Mouse (Mus musculus) gastrocnemius, postnatal 25 days (tissue): ENCODE data around the gene Ppp3ca. TPM values are rescaled to one million over a fixed set of nuclear protein-coding genes. Genes with fewer than 3 reads are reported as not detected.

Experiments
- DNase-seq: peaks from one replicate; pipeline ENCODE4 v3.0.0; 2022
- long read RNA-seq, 2 experiments: library from polyadenylated mRNA; stranded (forward); transcript quantifications; one replicate each; pipeline ENCODE4 v2.0.0; 2021
- total RNA-seq, 2 experiments: library from RNA; stranded (reverse); gene quantifications; 1 replicate in 1 of 2; 2 replicates in 1 of 2; pipeline ENCODE4 v1.2.3; 2021

Ppp3ca gene
- total RNA-seq: 100 to 1,000 TPM; 130 to 149 TPM
- long read RNA-seq, experiment 1, full-length matches to known transcripts: 87 of 100 reads
- long read RNA-seq, experiment 1, partial matches to known transcripts: 8 of 100 reads
- long read RNA-seq, experiment 1, other reads (novel, unspliced or antisense): 5 of 100 reads
- long read RNA-seq, experiment 2, full-length matches to known transcripts: 218 of 250 reads
- long read RNA-seq, experiment 2, partial matches to known transcripts: 12 of 250 reads
- long read RNA-seq, experiment 2, other reads (novel, unspliced or antisense): 20 of 250 reads

- no peak for DNase-seq
Observed at GRCm38 (mm10) chr3:136670110-136670359, at the start of gene Ppp3ca. Gene Ppp3ca, plus strand, starts transcription at chr3:136670124.

DNA sequence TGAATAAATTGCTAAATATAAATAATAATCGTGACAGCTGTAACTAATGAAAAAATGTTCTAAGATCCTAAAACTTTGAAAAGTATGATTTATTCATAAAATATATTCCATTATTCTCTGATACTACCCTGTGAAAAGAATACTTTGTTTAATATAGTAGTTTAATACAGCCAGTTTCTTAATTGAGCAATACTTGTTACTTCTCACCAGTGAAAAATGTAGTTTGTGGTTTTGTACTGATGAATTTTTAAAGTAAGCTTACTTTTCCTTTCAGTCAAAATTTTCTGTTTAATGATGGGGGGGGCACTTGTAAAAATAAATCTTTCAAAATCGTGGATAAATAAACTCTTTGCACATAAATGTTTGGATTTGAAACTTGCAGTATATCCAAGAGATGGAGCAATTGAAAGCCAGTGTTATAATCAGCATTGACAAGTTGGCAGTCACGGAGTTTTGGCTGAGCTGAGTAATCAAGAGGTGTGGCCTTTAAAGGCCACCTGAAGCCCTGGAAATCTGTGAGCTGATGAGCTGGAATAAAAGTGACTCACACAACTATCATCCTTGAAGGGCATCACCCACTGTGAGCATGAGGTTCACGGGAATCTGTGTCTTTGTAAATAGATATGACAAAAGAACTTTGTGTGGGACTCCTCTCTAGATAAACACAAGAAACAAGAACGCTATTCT lies 29.2 kb upstream of the Ppp3ca start:
- DNase-seq: no peak

DNA sequence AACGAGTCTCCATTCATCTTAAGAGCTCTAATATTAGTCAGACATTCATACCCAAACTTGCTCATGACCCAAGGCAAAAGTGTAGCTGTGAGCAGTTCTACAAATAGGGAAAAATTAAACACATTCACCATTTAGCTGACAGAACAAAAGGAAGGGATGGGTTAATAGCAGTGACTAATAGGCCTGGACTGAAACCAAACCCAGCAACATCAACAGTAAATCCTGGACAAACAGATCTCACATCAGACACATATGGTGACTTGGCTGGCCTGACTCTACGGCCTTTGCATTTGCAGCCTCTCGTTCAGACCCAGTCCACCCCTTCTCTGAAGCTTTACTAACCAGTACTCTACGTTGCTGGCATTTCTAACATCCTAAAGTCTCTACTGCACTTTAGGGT lies 19.0 kb upstream of the Ppp3ca start:
- DNase-seq: no peak

DNA sequence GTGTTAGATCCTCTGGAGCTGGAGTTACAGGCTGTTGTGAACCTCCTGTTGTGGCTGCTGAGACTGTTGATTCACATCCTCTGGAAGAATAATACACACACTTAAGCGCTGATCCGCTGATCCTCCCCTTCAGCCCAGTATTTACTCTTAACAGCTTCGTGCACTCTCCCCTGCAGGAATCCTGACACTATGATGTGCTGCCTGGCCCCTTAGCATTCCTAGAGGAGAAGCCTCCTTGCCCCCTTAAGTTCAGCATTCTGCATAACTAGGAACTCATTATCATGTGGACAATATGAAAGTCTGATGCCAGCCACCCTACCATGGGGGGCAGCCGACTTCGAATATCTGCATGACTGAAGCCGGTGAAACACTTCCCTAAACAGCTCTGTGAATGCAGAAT lies 18.4 kb upstream of the Ppp3ca start:
- DNase-seq: no peak

DNA sequence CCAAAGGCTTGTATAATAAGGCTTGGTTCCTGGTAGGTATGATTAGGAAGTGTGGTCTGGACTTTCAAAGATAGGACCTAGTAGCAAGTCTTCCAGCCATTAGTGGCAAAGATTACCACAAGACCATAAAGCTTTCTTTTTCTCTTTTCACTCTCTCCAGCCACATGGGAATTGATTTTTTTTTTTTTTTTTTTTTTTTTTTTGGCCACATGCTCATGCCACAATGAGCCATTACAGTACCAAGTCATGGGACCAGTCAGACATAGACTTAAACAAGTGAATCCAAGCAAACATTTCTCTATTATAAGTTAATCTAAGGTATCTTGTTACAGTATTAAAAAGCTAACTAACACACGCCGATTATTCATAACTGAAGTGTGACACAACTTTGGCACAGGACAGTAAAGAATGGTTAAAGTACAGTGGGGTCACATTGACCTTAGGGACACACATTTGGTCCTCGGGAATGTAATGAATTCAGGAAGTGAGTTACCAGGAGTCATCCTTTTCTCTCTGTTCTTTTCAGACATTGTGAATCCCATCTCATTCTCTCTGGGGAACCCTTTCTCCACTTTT lies 13.4 kb upstream of the Ppp3ca start:
- no peak for DNase-seq

DNA sequence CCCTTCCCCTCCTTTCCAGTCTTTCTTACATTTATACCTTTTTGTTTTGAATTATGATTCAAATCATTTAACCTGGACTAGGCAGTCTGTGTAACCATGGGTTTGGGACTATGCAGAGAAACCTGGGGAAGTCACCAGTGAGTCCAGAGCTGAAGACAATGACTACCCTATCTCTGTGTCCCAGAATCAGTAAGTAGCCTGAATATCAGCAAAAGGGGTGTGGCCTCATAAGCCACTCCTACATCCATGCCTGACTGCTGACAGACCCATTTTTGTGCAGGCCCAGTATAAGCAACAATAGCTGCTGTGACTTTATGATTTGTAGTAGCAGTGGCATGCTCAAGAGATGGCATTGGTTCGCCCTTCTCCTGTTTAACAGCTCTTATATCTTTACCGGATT lies 11.2 kb upstream of the Ppp3ca start:
- no peak for DNase-seq

- no peak for DNase-seq
Observed at GRCm38 (mm10) chr3:136665119-136665518, 4.8 kb upstream of the Ppp3ca start.

- peak; percentile 80 for DNase-seq
Observed at GRCm38 (mm10) chr3:136668072-136668471, 1.9 kb upstream of the Ppp3ca start.

- peak; percentile 100 for DNase-seq
Observed at GRCm38 (mm10) chr3:136669231-136670109, 454 bp upstream of the Ppp3ca start.

DNA sequence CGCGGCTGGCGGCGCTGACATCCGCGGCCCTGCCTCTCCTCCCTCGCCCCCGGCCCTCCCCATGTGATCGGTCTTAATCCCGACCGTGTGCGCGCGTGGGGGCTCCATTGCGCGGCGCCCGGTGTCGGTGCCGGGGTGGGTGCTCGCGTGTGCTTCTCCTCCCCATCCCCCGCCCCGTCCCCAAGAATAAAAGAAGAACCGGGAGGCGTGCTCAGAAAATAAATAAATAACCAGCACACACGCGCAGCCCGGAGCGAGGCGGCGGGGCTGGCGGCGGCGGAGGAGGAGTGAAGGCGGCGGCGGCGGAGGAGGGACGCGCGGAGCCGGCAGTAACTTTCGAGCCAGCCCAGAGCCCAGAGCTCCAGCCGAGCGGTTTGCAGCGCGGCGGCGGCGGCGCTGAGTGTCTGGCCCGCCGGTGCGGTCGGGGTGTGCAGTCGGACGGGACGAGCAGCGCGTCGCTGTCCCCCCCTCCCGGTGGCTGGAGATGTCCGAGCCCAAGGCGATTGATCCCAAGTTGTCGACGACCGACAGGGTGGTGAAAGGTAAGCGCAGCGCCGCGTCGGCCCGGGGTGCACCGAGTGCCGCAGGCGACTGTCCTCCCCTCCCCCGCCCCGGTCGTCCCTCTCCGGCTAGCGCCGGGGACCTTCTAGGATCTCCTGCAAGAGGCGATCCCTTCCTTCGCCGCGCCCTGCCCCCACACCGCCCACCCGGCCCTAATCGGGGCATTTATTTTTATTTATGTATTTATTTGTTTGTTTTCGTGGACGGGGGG lies 622 bp downstream of the Ppp3ca start:
- peak; percentile 77 for DNase-seq

GRCm38 (mm10) chr3:136671161-136671939 lies 1.4 kb downstream of the Ppp3ca start:
- DNase-seq: peak; percentile 84

DNA sequence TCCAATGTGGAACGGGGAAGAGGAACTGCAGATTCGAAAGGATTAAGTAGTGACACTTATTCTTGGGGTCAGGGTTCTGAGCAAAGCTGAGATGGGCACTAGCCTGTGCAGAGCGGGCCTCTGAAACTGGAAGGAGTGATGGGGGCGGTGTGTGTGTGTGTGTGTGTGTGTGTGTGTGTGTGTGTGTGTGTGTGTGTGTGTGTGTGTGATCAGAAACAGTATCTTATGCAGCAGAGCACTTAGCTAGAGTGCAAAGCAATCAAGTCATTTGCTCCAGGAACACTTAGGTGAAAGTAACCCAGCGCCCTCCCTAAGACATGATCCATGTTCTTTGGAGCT lies 2.0 kb downstream of the Ppp3ca start:
- peak; percentile 16 for DNase-seq

- DNase-seq: no peak
Observed at GRCm38 (mm10) chr3:136672870-136673269, 2.9 kb downstream of the Ppp3ca start.

- DNase-seq: no peak
Observed at GRCm38 (mm10) chr3:136673363-136673762, 3.4 kb downstream of the Ppp3ca start.

DNA sequence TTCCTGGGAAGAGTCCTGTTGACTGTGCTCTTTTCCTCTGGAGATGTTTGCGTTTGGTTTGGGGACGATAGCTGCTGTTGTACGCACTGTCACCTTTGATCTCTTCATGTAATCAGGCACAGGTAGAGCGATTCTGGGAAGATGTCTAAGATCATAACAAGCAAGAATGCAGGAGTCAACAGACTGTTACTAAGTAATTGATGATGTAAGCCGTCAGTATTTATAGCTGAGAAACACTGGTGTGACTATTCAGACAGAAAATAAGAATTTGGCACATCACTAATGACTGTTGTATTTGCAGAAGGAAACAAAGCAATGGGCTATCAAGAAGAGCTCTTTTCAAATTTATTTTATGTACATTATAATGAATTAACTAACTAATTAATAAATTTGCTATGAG lies 4.6 kb downstream of the Ppp3ca start:
- no peak for DNase-seq

DNA sequence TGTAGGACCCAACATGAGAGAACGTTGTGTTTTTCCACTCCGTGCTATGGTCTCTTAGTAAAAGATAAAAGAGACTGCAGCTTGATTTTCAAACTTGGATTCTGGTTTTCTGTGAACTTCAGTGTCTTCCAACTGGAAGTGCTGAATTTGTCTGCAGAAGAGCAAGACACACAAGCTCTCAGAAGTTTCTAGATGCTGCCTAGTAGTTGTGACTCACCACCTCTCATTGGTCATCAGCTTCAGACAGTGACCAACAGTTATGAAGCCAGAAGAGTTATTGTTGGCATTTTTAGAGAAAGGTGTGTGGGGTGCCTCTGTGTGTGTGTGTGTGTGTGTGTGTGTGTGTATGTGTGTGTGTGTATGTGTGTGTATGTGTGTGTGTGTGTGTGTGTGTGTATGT lies 7.1 kb downstream of the Ppp3ca start:
- DNase-seq: no peak

GRCm38 (mm10) chr3:136678386-136678785 lies 8.5 kb downstream of the Ppp3ca start:
- no peak for DNase-seq

DNA sequence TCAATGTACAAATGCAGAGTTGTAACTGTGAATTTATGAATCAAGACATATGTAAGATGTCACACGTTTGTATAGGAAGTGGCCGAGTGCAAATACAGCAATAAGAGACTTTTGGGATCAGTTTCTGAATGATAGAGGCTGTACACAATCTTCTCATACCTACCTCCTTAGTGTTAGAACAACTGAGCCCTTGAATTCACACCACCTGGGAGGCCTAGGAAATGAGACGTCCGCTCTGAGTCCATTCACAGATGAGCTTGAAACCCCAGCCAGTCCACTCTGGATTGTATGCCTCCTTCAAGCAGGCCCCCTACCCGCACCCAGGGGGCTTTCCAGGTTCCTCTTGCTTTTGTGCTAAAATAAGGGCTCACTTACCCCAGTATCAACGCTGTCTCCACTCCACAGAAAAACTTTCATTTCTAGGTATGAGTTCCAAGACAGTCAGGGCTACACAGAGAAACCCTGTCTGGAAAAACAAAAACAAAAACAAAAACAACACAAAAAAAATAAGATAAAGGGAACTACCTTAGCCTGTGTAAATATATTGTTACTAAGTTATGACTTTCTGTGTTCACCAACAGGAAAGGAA lies 10.1 kb downstream of the Ppp3ca start:
- DNase-seq: no peak

DNA sequence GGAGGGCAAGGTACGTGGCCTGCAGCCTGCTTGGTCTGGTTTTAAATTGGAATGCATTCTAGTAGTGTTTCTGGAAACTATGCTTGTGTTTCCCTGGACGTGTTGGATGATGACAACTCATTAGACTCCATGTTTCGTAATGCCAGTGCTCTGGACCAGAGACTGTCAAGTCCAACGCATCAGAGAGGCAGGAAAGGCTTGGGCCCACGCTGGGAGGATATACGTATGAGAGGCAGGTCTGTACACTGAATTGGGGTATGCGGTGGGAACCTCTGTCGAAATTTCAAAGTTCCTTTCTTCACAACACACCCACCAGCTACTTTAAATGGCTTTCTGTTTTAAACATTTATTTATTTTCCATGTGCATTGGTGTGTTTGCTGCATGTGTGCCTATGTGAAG lies 12.3 kb downstream of the Ppp3ca start:
- no peak for DNase-seq

DNA sequence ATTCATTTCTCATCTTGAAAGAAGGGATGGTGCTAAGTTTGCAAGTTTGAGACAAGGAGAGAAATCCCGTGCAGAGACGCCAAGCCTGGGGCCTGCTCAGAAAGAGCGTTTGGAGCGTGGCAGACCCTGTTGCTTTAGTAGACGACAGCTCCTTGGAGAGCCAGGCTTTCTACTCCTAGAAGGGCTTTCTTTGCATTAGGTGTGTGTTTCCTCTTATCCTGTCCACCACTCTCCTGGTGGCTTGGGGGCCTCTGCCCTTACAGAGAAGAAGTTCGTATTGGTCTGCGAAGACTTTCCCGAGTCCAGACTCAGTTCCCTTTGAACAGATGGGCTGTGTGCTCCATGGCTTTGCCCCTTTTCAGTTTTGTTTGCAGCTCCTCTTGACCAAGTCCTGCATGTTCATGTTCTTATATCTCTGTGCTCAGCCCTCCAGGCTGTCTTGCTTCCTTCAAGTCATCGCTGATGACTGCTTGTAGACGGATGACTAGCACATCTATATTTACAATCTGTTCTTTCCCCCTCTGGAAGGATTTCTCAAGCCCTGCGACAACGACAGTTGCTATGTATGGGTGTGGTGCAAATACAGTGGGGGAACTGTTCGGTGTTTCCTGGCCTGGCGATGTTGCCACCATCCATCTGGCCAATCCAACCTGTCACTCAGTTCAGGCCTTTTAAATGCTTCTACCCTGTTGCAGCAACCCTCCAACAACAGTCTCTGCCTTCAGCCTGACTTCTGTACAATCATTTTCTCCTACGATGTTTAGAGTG lies 14.5 kb downstream of the Ppp3ca start:
- DNase-seq: no peak
